Mouse (Mus musculus): ENCODE data around the gene Pcgf2. TPM values are rescaled to one million over a fixed set of nuclear protein-coding genes. Genes with fewer than 3 reads are reported as not detected.

Gene Pcgf2
- polyA plus RNA-seq, 2 experiments, result 18.1 to 130 TPM

DNA sequence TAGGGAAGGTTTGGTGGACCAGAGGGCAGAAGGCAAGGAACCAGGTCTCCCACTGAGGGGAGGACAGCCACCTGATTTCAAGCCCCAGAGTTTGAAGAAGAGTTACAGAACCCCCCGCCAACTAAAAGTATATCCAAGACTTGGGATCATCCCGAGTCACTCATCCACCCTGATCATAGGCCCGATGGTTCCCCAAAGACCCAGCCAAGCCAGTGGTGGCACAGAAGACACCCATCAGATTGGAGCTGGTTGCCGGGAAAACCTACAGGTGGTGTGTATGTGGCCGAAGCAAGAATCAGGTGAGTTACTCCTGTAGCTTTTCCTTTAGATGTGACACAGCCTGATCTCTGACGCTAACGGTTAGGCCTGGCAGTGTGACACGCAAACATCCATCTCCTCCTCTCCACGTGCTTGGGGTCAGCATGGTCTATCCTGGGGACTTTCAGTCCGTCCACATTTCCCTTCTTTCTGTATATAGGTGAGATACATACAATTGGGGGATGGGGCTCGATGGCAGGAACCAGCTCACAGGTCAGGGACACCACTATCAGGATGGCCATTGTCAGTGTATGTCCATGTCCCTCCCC is 13.9 kb downstream of the Pcgf2 start:
- peaks cover 4% of the 10 kb centered on the region; the same call in 1 of the 2 replicates for H3K4me1 ChIP-seq (ENCODE audit: control insufficient read depth, insufficient read depth, low read length)
- DNase-seq (ENCODE audit: low spot score), result no peak
- H3K9ac ChIP-seq (ENCODE audit: low read depth, low read length, severe bottlenecking), result peak overlapping the region; percentile 34
- H3K36me3 ChIP-seq (ENCODE audit: control insufficient read depth, insufficient read depth, low read length), result peaks cover 37% of the 10 kb centered on the region
- no peak overlapping the region for H3K27ac ChIP-seq (replicated peaks; ENCODE audit: low read depth, low read length)
- ATAC-seq (ENCODE audit: low FRiP score, low read depth), result no peak
- no peaks in the 10 kb centered on the region for H3K27me3 ChIP-seq (ENCODE audit: control insufficient read depth, insufficient read depth, low read length)
- 60% methylated on average over 11 of the region's 11 CpGs for WGBS
- no peaks in the 10 kb centered on the region for H3K9me3 ChIP-seq (ENCODE audit: control insufficient read depth, low read length)
- TF ChIP-seq POLR2A (IDR thresholded peaks at IDR 0.05; ENCODE audit: borderline replicate concordance, extremely low read depth, insufficient read depth, insufficient read length), result no peak
- H3K4me3 ChIP-seq (replicated peaks; ENCODE audit: low read length), result peak overlapping the region; percentile 39
- H3K4me2 ChIP-seq (replicated peaks; ENCODE audit: low read depth, low read length, severe bottlenecking), result peak overlapping the region; percentile 72

GRCm38 (mm10) chr11:97685613-97686321 is 14.5 kb downstream of the Pcgf2 start, which contains the start of gene Cisd3:
Cisd3 (plus strand) TSS chr11:97685826.
- Histone ChIP-seq H3K9ac (ENCODE audit: low read depth, low read length, severe bottlenecking) (peak within 1 kb of the TSS; percentile 44), H3K4me3 (replicated peaks; ENCODE audit: low read length) (peak within 1 kb of the TSS; percentile 39), H3K4me2 (replicated peaks; ENCODE audit: low read depth, low read length, severe bottlenecking) (peak within 1 kb of the TSS; percentile 72), H3K9me3 (ENCODE audit: control insufficient read depth, low read length) (no peaks in the 10 kb centered on the region), H3K27ac (replicated peaks; ENCODE audit: low read depth, low read length) (no peak within 1 kb of the TSS), H3K36me3 (ENCODE audit: control insufficient read depth, insufficient read depth, low read length) (peaks cover 37% of the 10 kb centered on the region), H3K4me1 (ENCODE audit: control insufficient read depth, insufficient read depth, low read length) (peaks cover 4% of the 10 kb centered on the region; the same call in 1 of the 2 replicates), H3K27me3 (ENCODE audit: control insufficient read depth, insufficient read depth, low read length) (no peaks in the 10 kb centered on the region)
- no peak for TF ChIP-seq POLR2A (IDR thresholded peaks at IDR 0.05; ENCODE audit: borderline replicate concordance, extremely low read depth, insufficient read depth, insufficient read length)
- peak; percentile 75 for ATAC-seq (ENCODE audit: low FRiP score, low read depth)
- peak; percentile 58 for DNase-seq (ENCODE audit: low spot score)
- 2% methylated on average over 36 of the region's 43 CpGs for WGBS

- WGBS, result 39% methylated on average over 7 of the region's 7 CpGs
- Histone ChIP-seq H3K9me3 (ENCODE audit: control insufficient read depth, low read length) (no peaks in the 10 kb centered on the region), H3K4me1 (ENCODE audit: control insufficient read depth, insufficient read depth, low read length) (peaks cover 4% of the 10 kb centered on the region; the same call in 1 of the 2 replicates), H3K4me2 (replicated peaks; ENCODE audit: low read depth, low read length, severe bottlenecking) (no peak overlapping the region), H3K4me3 (replicated peaks; ENCODE audit: low read length) (no peak overlapping the region), H3K9ac (ENCODE audit: low read depth, low read length, severe bottlenecking) (no peak overlapping the region), H3K27me3 (ENCODE audit: control insufficient read depth, insufficient read depth, low read length) (no peaks in the 10 kb centered on the region), H3K27ac (replicated peaks; ENCODE audit: low read depth, low read length) (no peak overlapping the region), H3K36me3 (ENCODE audit: control insufficient read depth, insufficient read depth, low read length) (peaks cover 37% of the 10 kb centered on the region)
- TF ChIP-seq POLR2A (IDR thresholded peaks at IDR 0.05; ENCODE audit: borderline replicate concordance, extremely low read depth, insufficient read depth, insufficient read length), result no peak
- no peak for ATAC-seq (ENCODE audit: low FRiP score, low read depth)
- DNase-seq (ENCODE audit: low spot score), result no peak
These were observed 15.5 kb downstream of the Pcgf2 start for GRCm38 (mm10) chr11:97684766-97685165.

- Histone ChIP-seq H3K9me3 (ENCODE audit: control insufficient read depth, low read length) (no peaks in the 10 kb centered on the region), H3K9ac (ENCODE audit: low read depth, low read length, severe bottlenecking) (no peak overlapping the region), H3K4me1 (ENCODE audit: control insufficient read depth, insufficient read depth, low read length) (peaks cover 4% of the 10 kb centered on the region; the same call in 1 of the 2 replicates), H3K4me2 (replicated peaks; ENCODE audit: low read depth, low read length, severe bottlenecking) (no peak overlapping the region), H3K4me3 (replicated peaks; ENCODE audit: low read length) (no peak overlapping the region), H3K36me3 (ENCODE audit: control insufficient read depth, insufficient read depth, low read length) (peaks cover 38% of the 10 kb centered on the region), H3K27me3 (ENCODE audit: control insufficient read depth, insufficient read depth, low read length) (no peaks in the 10 kb centered on the region), H3K27ac (replicated peaks; ENCODE audit: low read depth, low read length) (no peak overlapping the region)
- no peak for DNase-seq (ENCODE audit: low spot score)
- no peak for ATAC-seq (ENCODE audit: low FRiP score, low read depth)
- no peak for TF ChIP-seq POLR2A (IDR thresholded peaks at IDR 0.05; ENCODE audit: borderline replicate concordance, extremely low read depth, insufficient read depth, insufficient read length)
- 81% methylated on average over 6 of the region's 6 CpGs for WGBS
These were observed 16.1 kb downstream of the Pcgf2 start for GRCm38 (mm10) chr11:97684063-97684680.

- Histone ChIP-seq H3K4me2 (replicated peaks; ENCODE audit: low read depth, low read length, severe bottlenecking) (no peak overlapping the region), H3K4me3 (replicated peaks; ENCODE audit: low read length) (no peak overlapping the region), H3K36me3 (ENCODE audit: control insufficient read depth, insufficient read depth, low read length) (peaks cover 49% of the 10 kb centered on the region), H3K4me1 (ENCODE audit: control insufficient read depth, insufficient read depth, low read length) (peaks cover 4% of the 10 kb centered on the region; the same call in 1 of the 2 replicates), H3K27me3 (ENCODE audit: control insufficient read depth, insufficient read depth, low read length) (no peaks in the 10 kb centered on the region), H3K27ac (replicated peaks; ENCODE audit: low read depth, low read length) (no peak overlapping the region), H3K9me3 (ENCODE audit: control insufficient read depth, low read length) (no peaks in the 10 kb centered on the region), H3K9ac (ENCODE audit: low read depth, low read length, severe bottlenecking) (no peak overlapping the region)
- DNase-seq (ENCODE audit: low spot score) (no peak), ATAC-seq (ENCODE audit: low FRiP score, low read depth) (no peak)
- WGBS, result 80% methylated on average over 6 of the region's 6 CpGs
- no peak for TF ChIP-seq POLR2A (IDR thresholded peaks at IDR 0.05; ENCODE audit: borderline replicate concordance, extremely low read depth, insufficient read depth, insufficient read length)
These were observed 17.7 kb downstream of the Pcgf2 start for GRCm38 (mm10) chr11:97682504-97683055.
